In the genomic region with DNA sequence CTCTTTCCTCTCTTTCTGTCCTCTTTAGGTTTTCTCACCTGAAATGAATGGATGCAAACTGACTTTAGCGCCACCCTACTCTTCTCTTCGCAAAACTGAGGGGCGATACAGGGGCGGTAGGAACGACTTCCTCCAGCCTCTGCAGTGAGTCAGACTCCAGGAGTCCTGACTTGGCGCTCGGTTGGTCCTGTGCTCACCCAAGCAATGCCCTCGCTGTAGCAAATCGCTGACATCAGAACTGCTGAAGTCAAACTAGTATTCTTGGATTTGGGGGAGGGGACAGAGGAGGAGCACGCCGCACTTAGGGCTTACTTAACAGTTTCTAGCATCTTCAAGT, we compare ENCODE assay signal across 8 mouse cellular contexts. TPM values are rescaled to one million over a fixed set of nuclear protein-coding genes. Genes with fewer than 3 reads are reported as not detected.
DNase-seq lines count a peak whose midpoint lies in the region; ATAC-seq and TF ChIP-seq lines count a peak whose summit lies in the region.

A gene (minus strand): TSS at position 228 of the 337 bp plus-strand sequence.

- H3K27ac ChIP-seq in heart, adult 2 months = peak within 1 kb of the TSS; percentile 12; the same call in 1 of the 2 replicates
- peak within 1 kb of the TSS; percentile 40; the same call in 1 of the 2 replicates for H3K27ac ChIP-seq in hindbrain, embryonic 13.5 days
- H3K27ac ChIP-seq in olfactory bulb, adult 2 months (ENCODE audit: insufficient read depth, low read depth, low read length) = peak within 1 kb of the TSS; percentile 89

- H3K9me3 ChIP-seq in hindbrain, embryonic 13.5 days = no peaks in the 10 kb centered on the region

- no peak for TF ChIP-seq POLR2A in heart, adult 2 months (IDR thresholded peaks at IDR 0.05; ENCODE audit: insufficient read depth, low read depth, low read length)
- no peak for TF ChIP-seq POLR2A in olfactory bulb, adult 2 months (IDR thresholded peaks at IDR 0.05; ENCODE audit: insufficient read depth, low read depth, low read length)

- H3K4me3 ChIP-seq in heart, adult 2 months = peak within 1 kb of the TSS; percentile 59
- H3K4me3 ChIP-seq in hindbrain, embryonic 13.5 days = peak within 1 kb of the TSS; percentile 64
- peak within 1 kb of the TSS; percentile 90 for H3K4me3 ChIP-seq in olfactory bulb, adult 2 months (ENCODE audit: insufficient read depth, low read depth, low read length)

- TF ChIP-seq EP300 in heart, adult 2 months (IDR thresholded peaks at IDR 0.05; ENCODE audit: insufficient read depth, low read depth, low read length) = no peak

- H3K36me3 ChIP-seq in heart, adult 2 months (ENCODE audit: control insufficient read depth, insufficient read depth, low read length) = no peaks in the 10 kb centered on the region
- no peaks in the 10 kb centered on the region for H3K36me3 ChIP-seq in hindbrain, embryonic 13.5 days

- H3K9ac ChIP-seq in heart, adult 2 months (ENCODE audit: low read depth, low read length) = peak within 1 kb of the TSS; percentile 68
- H3K9ac ChIP-seq in hindbrain, embryonic 13.5 days = peak within 1 kb of the TSS; percentile 75

- intact Hi-C loops in heart, adult 2 months (cut with DNase I) = loop anchor here (5.0 kb wide), 1 partner anchor 58 kb away; a partner anchor contains a TSS
- intact Hi-C loops in heart, postnatal 10 days (cut with DNase I) = loop anchor here (5.0 kb wide), 1 partner anchor 58 kb away; a partner anchor contains a TSS
- intact Hi-C loops in left cerebral cortex, postnatal 25 days (cut with DNase I) = loop anchor here (1.0 to 5.0 kb wide), 2 partner anchors 28 to 58 kb away; a partner anchor contains a TSS

- 22% methylated on average over 11 of the region's 11 CpGs for WGBS in heart, adult 2 months
- 13% methylated on average over 11 of the region's 11 CpGs for WGBS in hindbrain, embryonic 13.5 days
- WGBS in olfactory bulb, adult 2 months = 14% methylated on average over 11 of the region's 11 CpGs

- peak within 1 kb of the TSS; percentile 86 for H3K4me2 ChIP-seq in hindbrain, embryonic 13.5 days

- peaks cover 2% of the 10 kb centered on the region; the same call in 1 of the 2 replicates for H3K27me3 ChIP-seq in heart, adult 2 months (ENCODE audit: control insufficient read depth, insufficient read depth, low read length)
- peaks cover 52% of the 10 kb centered on the region for H3K27me3 ChIP-seq in hindbrain, embryonic 13.5 days

- ATAC-seq in hindbrain, embryonic 13.5 days (ENCODE audit: low FRiP score) = no peak

- no peak for TF ChIP-seq CTCF in heart, adult 2 months (IDR thresholded peaks at IDR 0.05)
- no peak for TF ChIP-seq CTCF in olfactory bulb, adult 2 months (IDR thresholded peaks at IDR 0.05; ENCODE audit: insufficient read depth, low read depth, low read length)

- no peak for DNase-seq in heart, adult 2 months
- no peak for DNase-seq in heart, postnatal 10 days
- DNase-seq in 3134 (ENCODE audit: extremely low read depth, insufficient read length, low spot score) = peak; percentile 69
- peak; percentile 23 for DNase-seq in adrenal gland, postnatal 25 days
- peak in 1 of 2 experiments; percentile 76 for DNase-seq in left cerebral cortex, postnatal 25 days (ENCODE audit: low spot score in 2 of 2)
- DNase-seq in gastrocnemius, postnatal 10 days = no peak

- peaks cover 5% of the 10 kb centered on the region for H3K4me1 ChIP-seq in heart, adult 2 months (ENCODE audit: control insufficient read depth, insufficient read depth, low read length)
- peaks cover 29% of the 10 kb centered on the region for H3K4me1 ChIP-seq in hindbrain, embryonic 13.5 days (replicated peaks)
- peaks cover 18% of the 10 kb centered on the region for H3K4me1 ChIP-seq in olfactory bulb, adult 2 months (ENCODE audit: control insufficient read depth, insufficient read depth, low read length)

- H3K79me2 ChIP-seq in heart, adult 2 months (replicated peaks; ENCODE audit: control insufficient read depth, insufficient read depth, low read length) = no peaks in the 10 kb centered on the region

RNA-seq across cellular contexts. Expression of the gene that starts here (rescaled TPM):
- total RNA-seq in heart, adult 2 months (2021) = under 1 TPM; 0.34 to 0.48 TPM
- polyA plus RNA-seq in heart, adult 2 months (2012; rRNA removed) = 1.2 and 3.5 TPM in 2 replicates
- total RNA-seq in heart, postnatal 10 days (2021) = under 1 TPM; 0.43 to 0.79 TPM
- total RNA-seq in adrenal gland, postnatal 25 days (2021) = 3.9 and 4.7 TPM in 2 replicates
- 10.0 and 13.0 TPM in 2 replicates for polyA plus RNA-seq in hindbrain, embryonic 13.5 days (2015; fragmentation: Nextera tagmentation; extraction: Ambion mirVana)
- 10 to 100 TPM; 72.7 to 80.8 TPM for total RNA-seq in left cerebral cortex, postnatal 25 days (2021)
- not detected in 2 replicates for polyA plus RNA-seq in olfactory bulb, adult 2 months (2012; ENCODE audit: insufficient read depth, insufficient read length, low replicate concordance, missing spikeins)
- 10 to 100 TPM in 1 of 2 experiments, 1 to 10 TPM in 1; 8.5 to 10.4 TPM for total RNA-seq in gastrocnemius, postnatal 10 days (2021)

Comparison
In these comparisons a context has a peak if more than half of its experiments do, and no peak if none do; other contexts are left out.
1. RNA of the gene that starts here (total RNA-seq): 72.7 to 80.8 TPM in left cerebral cortex, postnatal 25 days; 8.5 to 10.4 TPM in gastrocnemius, postnatal 10 days, 3.9 to 4.7 TPM in adrenal gland, postnatal 25 days, 0.43 to 0.79 TPM in heart, postnatal 10 days and 0.34 to 0.48 TPM in heart, adult 2 months; every median in the first group is over 4 times any median in the second.
2. DNase-seq: peak in 3134 (single experiment) and adrenal gland, postnatal 25 days (single experiment); none in heart, adult 2 months (0 of 2), heart, postnatal 10 days (0 of 2) and gastrocnemius, postnatal 10 days (single experiment).
3. H3K27ac ChIP-seq: peak in every context shown above with its lines; median percentile 89 in olfactory bulb, adult 2 months; 40 in hindbrain, embryonic 13.5 days; 12 in heart, adult 2 months.
4. Peak in every context shown above with its lines, with median percentiles within 50 percentile points of each other: H3K4me3 ChIP-seq.